Mouse (Mus musculus): Measurements from ENCODE around the gene Gm14744. TPM values are rescaled to one million over a fixed set of nuclear protein-coding genes. Genes with fewer than 3 reads are reported as not detected.
"Not testable (repeated sequence)": the region's sequence is repeated elsewhere in the genome, so short reads cannot be mapped to it uniquely, and the experiment has no call there.

The Gm14744 gene
- polyA plus RNA-seq (2015; fragmentation: Nextera tagmentation; extraction: Ambion mirVana): not detected in 2 replicates

DNA sequence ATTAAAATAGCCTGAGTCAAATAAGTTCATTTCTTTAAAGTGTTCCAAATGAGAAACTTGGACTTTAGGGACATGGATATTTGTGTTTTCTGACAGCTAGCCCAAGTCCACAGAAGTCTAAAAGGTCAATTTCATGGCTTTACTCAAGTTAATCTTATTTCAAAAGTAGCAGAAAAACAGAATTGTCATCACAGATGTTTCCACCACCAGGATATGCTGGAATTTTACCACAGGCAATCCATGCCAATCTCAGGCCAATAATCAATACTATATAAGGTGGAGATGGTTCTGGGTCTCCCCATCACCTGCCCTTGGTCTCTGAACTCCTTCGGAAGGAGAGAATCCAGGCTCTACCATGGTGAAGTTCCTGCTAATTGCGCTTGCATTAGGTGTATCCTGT is at the start of gene Gm14744:
Gm14744 (plus strand) TSS at position 301 of the 400 bp plus-strand sequence.
- H3K27ac ChIP-seq; H3K36me3 ChIP-seq; ATAC-seq (ENCODE audit: insufficient number of reproducible peaks, insufficient read depth, low FRiP score, low TSS enrichment, low read depth); H3K4me1 ChIP-seq; H3K4me3 ChIP-seq; H3K4me2 ChIP-seq; H3K27me3 ChIP-seq; H3K9me3 ChIP-seq; H3K9ac ChIP-seq: not testable (repeated sequence)
- WGBS: 82% methylated on average over 2 of the region's 2 CpGs

GRCm38 (mm10) chrX:77853523-77853922 is 11.0 kb upstream of the Gm14744 start, which contains the start of gene Pbsn:
TSS of gene Pbsn (minus strand) at chrX:77853623.
- Histone ChIP-seq H3K9me3 (no peaks in the 10 kb centered on the region), H3K4me2 (no peak within 1 kb of the TSS), H3K4me1 (no peaks in the 10 kb centered on the region), H3K9ac (no peak within 1 kb of the TSS), H3K27ac (no peak within 1 kb of the TSS), H3K27me3 (no peaks in the 10 kb centered on the region), H3K4me3 (no peak within 1 kb of the TSS), H3K36me3 (no peaks in the 10 kb centered on the region)
- 70% methylated on average over 1 of the region's 1 CpGs for WGBS
- no peak for ATAC-seq (ENCODE audit: insufficient number of reproducible peaks, insufficient read depth, low FRiP score, low TSS enrichment, low read depth)

GRCm38 (mm10) chrX:77880033-77880432 is 15.5 kb downstream of the Gm14744 start:
- H3K4me1 ChIP-seq; H3K4me3 ChIP-seq; H3K27ac ChIP-seq; H3K9ac ChIP-seq; H3K9me3 ChIP-seq; ATAC-seq (ENCODE audit: insufficient number of reproducible peaks, insufficient read depth, low FRiP score, low TSS enrichment, low read depth); H3K36me3 ChIP-seq; H3K4me2 ChIP-seq; H3K27me3 ChIP-seq: not testable (repeated sequence)
- WGBS: 36% methylated on average over 2 of the region's 4 CpGs

Other genes starting within 250 kb of the Gm14744 start
- 15.0 and 15.5 TPM in 2 replicates for gene Prkx, start 68.5 kb upstream of the Gm14744 start, polyA plus RNA-seq (2015; fragmentation: Nextera tagmentation; extraction: Ambion mirVana)
- not detected in 2 replicates for gene Pbsn, start 11.1 kb upstream of the Gm14744 start, polyA plus RNA-seq (2015; fragmentation: Nextera tagmentation; extraction: Ambion mirVana)
- gene 5430402E10Rik, start 60.3 kb downstream of the Gm14744 start, polyA plus RNA-seq (2015; fragmentation: Nextera tagmentation; extraction: Ambion mirVana): not detected in 2 replicates
- not detected in 2 replicates for gene Obp1a, start 226.6 kb downstream of the Gm14744 start, polyA plus RNA-seq (2015; fragmentation: Nextera tagmentation; extraction: Ambion mirVana)

All from embryonic facial prominence, embryonic 13.5 days (tissue).